Mouse (Mus musculus) A20 (cell line): ENCODE results near the gene Tacc2.
A peak's percentile ranks its signal among the peaks of the same experiment; 100 is the strongest.
"Not testable (repeated sequence)": the region's sequence is repeated elsewhere in the genome, so short reads cannot be mapped to it uniquely, and the experiment has no call there.

Experiments
- DNase-seq: peaks from one replicate; pipeline ENCODE4 v3.0.0-alpha.2; 2011; ENCODE audit warnings: low read depth, low spot score

Gene Tacc2

GRCm38 (mm10) chr7:130577388-130578003 is at the start of gene Tacc2:
TSS of gene Tacc2 (plus strand) at chr7:130577438.
- no peak for DNase-seq

DNA sequence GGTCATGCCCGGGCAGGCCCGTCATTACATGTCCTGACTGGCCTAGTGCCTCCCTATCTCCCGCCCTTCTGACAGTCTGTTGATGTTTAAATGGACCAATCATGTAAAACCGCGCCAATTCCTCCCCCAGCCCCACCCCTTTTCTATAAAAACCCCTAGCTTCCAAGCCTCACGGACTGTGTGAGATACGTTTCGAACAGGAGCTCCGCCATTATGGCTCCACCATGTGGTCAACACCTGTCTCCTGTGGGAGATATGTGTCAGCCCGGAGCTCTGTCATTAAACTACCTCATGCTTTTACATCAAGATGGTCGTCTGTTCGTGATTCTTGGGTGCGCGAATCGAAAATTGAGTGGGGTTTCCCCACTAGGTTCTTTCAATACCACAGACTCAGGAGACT is 46.1 kb upstream of the Tacc2 start:
- not testable (repeated sequence) for DNase-seq

DNA sequence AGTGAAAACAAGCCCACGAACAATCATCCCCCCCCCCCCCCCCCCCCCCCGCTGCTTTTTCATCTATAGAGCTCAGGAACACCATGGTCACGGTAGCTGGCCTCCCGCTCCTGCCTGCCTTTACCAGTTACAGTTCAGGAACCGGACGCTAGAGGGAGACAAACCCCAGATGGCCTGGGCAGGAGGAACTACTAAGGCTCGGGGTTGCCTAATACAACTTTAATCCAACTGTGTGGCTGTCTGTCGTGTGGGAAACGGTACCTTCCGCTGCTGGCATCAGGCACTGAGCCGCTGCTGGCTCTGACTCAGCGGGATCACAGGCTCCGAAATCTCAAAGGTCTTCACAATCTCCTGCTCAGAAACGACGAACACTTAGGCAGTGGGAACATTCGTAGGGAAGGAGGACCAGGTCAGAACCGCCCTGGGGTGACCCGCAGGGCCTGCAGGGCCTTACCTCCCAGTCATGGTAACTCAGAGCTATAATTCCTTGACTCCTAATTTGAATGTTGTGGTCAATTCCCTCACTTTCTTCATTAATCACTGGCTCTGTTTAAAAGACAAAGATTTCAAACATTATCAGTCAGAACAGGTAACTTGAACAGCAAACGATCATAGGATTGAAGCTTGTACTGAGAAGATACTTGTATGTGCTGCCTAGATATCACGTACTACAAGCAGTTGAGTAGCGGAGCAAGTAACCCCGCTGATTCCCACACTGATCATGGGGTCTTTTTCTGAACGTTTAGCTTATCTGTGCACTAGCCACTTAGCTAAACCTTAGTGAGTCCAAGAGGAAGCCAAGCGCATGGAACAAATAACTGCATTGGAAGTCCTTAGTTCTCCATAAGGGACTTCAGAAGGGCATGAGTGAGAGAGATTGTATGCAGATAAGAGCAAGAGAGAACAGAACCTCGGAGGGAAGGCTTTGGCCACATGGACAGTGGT is 43.6 kb upstream of the Tacc2 start:
- DNase-seq = peak; percentile 72

DNA sequence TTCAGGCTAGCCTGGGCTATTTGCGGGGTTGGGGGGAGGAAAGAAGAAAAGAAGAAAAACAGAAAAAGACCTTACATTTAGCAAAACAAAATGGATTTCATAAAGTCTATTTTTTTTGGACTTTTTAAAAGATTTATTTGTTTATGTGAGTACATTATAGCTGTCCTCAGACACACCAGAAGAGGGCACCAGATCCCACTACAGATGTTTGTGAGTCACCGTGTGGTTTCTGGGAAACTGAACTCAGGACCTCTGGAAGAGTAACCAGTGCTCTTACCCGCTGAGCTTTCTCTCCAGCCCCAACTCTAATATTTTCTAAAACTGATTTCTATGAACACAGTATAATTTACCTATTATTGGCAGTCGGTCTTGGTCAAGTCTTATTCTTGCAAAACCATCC is 42.1 kb upstream of the Tacc2 start:
- no peak for DNase-seq

DNA sequence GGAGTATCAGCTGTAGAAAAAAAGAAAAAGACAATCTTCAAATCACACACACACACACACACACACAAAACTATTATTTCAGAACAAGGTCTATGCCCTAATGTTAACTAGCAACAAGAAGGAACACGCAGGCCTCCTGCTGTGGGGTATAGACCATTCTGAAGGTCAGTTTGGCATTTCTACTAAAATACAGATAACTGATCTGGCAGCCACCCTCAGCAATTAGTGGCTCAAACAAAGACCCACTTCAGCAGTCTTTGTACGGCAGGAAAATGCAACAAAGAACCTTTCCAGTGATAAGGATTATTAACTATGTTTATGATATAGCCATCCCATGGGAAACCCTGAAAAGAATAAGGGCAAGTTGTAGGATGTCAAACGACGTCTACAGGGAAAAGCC is 40.2 kb upstream of the Tacc2 start:
- DNase-seq = no peak

- DNase-seq = no peak
These were observed 37.1 kb upstream of the Tacc2 start for GRCm38 (mm10) chr7:130540176-130540575.

GRCm38 (mm10) chr7:130543181-130543580 is 34.1 kb upstream of the Tacc2 start:
- DNase-seq = no peak

DNA sequence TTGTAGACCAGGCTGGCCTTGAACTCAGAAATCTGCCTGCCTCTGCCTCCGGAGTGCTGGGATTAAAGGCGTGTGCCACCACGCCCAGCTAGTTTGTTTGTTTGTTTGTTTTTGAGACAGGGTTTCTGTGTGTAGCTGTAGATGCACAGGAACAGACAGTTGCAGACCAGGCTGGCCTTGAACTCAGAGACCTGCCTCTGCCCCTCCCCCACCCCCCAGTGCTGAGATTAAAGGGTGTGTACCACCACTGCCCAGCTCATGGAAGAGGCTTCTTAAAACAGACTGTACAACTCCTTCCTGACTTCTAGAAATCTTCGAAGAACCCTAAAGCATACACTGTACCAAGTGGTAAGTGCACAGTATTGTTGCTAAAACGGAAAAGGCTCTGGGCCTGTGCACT is 31.8 kb upstream of the Tacc2 start:
- no peak for DNase-seq

- DNase-seq = peak; percentile 12
These were observed 31.3 kb upstream of the Tacc2 start for GRCm38 (mm10) chr7:130545893-130546292.

DNA sequence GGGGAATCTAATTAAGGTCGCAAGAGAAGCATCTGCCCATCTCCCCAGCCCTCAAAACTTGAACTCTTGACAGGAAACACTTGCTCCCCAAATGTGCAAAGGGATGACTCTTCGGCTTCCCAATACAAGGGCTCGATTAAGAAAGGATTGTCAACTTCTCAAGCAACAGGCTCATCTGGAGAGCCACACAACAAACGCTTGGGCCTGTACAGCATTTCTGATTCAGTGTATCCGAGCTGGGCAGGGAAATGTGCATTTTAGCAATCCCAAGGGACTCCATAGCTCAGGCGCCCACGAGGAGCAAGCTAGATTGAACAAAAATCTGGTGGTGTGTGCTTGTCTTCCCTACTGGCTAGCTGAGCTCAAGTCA is 30.8 kb upstream of the Tacc2 start:
- no peak for DNase-seq

DNA sequence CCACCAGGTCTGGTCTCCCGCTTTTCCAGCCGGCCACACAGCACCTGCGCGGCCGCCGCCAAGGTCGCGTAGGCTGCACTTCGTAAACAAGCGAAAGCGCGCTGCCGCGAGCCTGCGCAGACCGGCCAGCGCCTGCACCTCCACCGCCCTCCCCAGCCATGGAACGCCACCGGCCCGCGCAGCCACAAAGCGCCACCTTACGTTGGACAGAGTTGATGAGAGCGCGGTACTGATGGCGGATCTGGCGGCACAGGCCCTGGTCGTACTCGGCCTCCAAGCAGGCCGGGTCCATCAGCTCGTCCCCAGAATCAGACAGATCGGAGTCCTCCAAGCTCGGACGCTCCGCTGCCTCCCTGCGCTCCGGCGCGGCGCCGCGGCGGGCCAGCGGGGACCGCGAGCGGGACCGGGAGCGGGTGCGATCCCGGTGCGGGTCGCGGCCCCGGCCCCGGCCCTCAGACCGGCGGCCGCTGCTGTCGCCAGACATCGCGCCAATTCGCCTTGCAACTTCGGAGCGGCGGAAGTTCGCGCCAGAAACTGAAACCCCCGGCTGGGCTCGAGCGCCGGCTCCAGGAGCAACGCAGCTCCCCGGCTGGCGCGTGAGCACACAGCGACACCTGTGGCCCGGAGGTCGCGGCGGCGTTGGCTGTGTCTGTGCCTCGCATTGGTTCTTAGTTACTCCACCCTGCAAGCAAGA is 30.3 kb upstream of the Tacc2 start:
- peak; percentile 93 for DNase-seq

DNA sequence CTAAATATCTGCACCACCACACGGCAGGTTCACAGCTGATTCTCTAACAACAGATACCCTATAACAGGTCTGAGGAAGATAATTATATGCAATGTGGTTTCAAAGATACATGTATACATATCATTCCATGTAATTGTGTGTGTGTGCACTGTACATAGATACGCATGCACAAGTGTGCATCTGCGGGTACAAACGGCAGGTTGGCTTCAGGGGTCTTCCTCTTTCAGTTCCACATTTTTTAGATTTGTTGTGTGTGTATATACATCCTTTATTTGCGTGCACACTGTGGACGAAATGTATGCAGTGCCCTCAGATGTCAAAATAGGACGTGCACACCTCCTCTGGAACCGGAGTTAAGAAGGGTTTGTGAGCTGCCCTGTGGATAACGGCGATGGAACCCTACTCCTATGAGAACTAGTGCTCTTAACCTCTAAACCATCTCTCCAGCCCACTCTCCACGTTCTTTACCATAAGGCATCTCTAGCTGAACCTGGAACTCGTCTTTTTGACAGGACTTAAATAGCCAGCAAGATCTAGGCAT is 29.5 kb upstream of the Tacc2 start:
- no peak for DNase-seq

GRCm38 (mm10) chr7:130552780-130553179 is 24.5 kb upstream of the Tacc2 start:
- no peak for DNase-seq

DNA sequence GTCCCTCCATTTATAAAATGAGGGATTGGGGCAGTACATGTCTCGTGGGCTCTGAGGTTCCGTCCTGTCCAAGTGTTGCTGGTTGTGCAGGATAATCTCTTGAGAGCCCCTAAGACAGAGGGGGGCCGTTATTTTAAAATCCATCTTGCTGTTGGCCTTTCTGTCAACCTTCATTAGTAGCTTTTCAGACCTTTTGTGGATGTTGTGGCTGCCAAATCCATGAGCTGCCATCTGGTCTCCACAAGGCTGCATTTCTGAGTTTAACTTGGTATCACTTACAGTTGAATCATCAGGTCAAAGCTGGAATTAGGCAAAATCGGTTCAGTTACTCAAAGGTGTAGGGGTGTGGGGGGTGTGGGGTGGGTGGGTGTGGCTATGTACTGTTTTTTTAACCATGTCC is 23.9 kb upstream of the Tacc2 start:
- no peak for DNase-seq

GRCm38 (mm10) chr7:130555597-130555996 is 21.6 kb upstream of the Tacc2 start:
- DNase-seq = no peak

GRCm38 (mm10) chr7:130558592-130558991 is 18.6 kb upstream of the Tacc2 start:
- DNase-seq = no peak

DNA sequence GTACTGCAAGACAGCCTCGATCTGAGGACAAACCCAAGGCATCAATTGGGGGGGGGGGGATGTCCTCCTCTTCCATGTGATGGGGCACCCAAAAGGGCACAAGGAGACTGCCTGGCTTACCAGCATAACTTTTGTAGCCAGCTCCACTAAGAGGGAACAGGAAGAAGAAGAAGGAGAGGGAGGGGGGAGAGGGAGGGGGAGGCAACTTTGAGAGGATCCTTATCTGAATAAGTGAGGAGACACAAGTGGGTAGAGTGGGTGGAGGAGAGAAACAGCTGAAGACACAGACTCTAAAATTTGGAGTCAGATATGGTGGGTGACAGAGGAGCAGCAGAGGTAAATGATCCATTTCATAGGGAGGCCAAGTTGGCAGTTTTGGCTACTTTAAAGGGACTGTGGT is 16.3 kb upstream of the Tacc2 start:
- no peak for DNase-seq

DNA sequence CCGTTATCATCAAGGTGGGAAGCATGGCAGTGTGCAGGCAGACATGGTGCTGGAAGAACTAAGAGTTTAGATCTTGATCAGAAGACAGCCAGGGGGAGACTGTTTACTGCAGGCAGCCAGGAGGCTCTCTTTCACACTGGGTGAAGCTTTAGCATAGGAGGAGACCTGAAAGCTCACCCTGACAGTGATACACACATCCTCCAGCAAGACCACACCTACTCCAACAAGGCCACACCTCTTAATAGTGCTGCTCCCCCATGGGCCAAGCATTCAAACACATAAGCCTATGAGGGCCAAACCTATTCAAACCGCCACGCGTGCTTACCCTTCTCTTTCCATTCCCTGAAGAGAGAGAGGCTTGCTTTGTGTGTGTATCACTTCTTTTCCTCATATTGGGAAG is 14.0 kb upstream of the Tacc2 start:
- no peak for DNase-seq

DNA sequence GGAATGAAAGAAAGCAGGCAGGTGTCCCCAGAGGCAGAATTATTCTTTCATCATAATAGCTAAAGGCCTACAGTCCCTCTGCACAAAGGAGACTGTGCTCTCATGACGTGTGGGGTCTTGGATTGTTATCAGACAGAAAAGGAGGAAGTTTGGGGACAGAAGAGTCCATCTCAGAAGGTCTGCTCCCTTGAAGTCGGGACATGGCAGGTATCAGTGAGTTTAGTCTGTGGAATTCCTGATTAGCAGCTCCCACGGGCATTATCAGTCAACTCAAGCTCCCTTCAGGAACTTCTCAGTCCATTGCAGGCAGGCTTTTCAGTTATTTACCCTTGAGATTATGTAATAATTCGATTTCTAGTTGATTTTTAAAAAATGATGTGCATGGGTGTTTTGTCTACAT is 13.4 kb upstream of the Tacc2 start:
- DNase-seq = no peak

- no peak for DNase-seq
These were observed 12.6 kb upstream of the Tacc2 start for GRCm38 (mm10) chr7:130564596-130564995.

DNA sequence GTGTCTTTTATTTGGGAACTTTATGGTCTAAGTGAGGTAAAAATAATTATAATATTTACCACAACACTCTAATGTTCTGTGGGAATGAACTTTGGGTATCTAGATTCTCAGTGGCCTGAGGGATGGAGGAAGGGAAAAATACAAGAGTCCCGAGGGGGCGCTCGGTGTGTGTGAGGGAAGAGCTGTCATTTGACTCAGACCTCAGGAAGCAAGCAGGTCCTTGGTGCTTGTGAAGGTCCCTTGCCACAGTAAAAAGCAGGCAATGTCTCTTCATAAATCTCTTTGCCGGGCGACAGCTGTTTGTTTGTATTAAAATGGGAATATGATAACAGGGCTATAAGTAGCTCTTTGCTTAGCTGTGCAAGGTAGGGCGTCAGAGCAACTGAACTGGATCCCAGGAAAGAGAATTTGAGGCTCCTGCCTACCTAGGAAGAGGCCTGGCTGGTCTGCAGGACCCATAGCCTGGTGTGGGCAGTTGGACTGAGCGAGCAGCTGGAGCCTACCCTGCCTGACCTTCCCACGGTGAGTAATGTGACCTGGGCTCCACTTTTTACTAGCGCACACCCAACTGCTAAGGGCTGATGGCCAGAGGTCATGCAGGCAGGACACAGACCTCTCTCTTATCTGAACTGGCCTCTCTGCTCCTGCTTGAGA is 8.3 kb upstream of the Tacc2 start:
- no peak for DNase-seq

GRCm38 (mm10) chr7:130570472-130570871 is 6.8 kb upstream of the Tacc2 start:
- no peak for DNase-seq
